Mouse (Mus musculus) heart, adult 2 months (tissue): ENCODE results near the gene Ccdc186.

Experiments
- CTCF ChIP-seq: fragments of 200-600 bp; IDR thresholded peaks from 2 replicates; pipeline ENCODE4 v1.8.1; 2022; ENCODE audit warnings: antibody characterized with exemption, mild to moderate bottlenecking, moderate library complexity
- POLR2A ChIP-seq: fragments of 200-500 bp; IDR thresholded peaks from 2 replicates; pipeline ENCODE4 v1.6.1; 2011; ENCODE audit warnings: mild to moderate bottlenecking, low read depth, low read length, control low read depth; ENCODE audit not compliant: insufficient read depth

GRCm38 (mm10) chr19:56802352-56802746 is 19.6 kb downstream of the Ccdc186 start:
- no peak for TF ChIP-seq POLR2A
- TF ChIP-seq CTCF: no peak
